Mouse (Mus musculus): ENCODE results near the gene Ifitm7.
"Not testable (repeated sequence)": the region's sequence is repeated elsewhere in the genome, so short reads cannot be mapped to it uniquely, and the experiment has no call there.

Gene Ifitm7

DNA sequence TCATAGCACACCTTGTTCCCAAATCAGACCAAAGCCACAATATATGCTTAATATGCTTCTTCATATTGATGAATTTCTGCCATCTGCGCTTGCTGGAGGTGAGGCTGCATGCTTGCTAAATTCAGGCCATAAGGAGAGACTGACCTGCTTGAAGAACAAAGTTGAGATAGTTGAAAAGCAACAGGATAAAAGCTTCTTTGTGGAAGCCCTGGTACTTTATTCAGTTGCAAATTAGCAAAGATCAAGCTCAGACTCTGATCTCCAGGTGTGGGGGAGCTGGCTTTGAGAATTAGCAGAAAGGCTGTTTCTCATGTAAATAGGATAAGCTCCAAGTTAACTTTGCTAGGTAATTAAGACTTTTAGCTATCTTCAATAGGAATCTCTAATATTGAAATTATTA, 9.7 kb downstream of the Ifitm7 start:
- in situ Hi-C loops (cut with MboI) = not testable (repeated sequence)

DNA sequence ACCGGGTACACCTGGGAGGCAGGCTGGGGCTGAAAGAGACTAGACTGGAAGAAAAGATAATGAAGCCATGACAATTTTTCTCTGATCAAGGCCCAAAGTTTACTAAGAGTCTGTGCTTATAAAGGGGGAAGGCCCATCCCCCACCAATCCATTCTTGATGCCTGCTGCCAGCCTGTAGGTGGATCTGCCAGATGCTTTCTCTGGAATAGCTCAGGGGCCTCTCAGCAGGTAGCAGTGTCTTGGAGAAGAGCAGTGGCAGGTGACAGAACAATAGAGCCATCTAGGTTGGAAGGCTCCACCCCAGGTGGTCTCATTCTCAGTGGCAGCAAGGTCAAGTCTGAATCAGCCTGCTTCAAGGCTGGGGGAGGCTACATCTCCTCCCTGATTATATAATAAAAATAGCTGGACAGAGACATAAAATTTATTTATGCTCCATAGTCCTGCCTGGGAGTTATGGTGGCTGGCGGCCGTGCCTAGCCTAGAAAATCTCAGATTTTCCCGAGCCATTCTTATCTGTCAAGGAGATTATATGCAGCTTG, 10.3 kb downstream of the Ifitm7 start:
- in situ Hi-C loops (cut with MboI) = not testable (repeated sequence)

DNA sequence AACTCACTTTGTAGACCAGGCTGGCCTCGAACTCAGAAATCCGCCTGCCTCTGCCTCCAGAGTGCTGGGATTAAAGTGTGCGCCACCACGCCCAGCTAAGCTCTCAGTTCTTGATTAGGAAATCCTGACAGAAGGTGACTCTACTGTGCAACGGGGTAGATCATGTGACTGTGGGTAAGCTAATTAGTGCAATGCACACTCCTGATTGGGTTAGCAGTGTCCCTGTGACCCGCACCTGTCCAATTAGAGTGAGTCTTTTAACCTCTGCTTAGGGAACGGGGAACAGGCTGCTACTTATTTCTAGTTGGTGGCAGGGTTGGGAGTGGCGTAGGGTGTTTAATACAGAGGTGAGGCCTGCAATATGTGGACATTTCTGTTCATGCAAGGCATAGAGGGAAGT, 14.6 kb downstream of the Ifitm7 start:
- in situ Hi-C loops (cut with MboI) = no loop called here

DNA sequence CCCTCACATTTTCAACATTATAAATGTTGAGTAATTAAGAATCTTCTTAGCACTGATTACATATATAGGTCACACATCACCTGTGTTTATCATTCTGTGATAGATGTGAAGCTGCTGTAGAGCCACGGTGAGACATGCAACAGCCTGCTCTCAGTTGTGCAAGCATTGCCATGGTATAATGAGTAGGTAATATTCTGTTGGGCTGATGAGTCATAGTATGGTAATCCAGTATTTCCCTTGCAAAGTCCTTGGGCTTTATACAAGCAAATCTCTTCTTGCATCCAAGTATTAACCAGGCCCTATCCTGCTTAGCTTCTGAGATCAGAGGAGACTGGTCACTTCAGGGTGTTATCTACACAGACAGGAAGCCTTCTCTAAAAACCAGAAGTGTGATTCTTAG, 17.6 kb downstream of the Ifitm7 start:
- in situ Hi-C loops (cut with MboI) = no loop called here

DNA sequence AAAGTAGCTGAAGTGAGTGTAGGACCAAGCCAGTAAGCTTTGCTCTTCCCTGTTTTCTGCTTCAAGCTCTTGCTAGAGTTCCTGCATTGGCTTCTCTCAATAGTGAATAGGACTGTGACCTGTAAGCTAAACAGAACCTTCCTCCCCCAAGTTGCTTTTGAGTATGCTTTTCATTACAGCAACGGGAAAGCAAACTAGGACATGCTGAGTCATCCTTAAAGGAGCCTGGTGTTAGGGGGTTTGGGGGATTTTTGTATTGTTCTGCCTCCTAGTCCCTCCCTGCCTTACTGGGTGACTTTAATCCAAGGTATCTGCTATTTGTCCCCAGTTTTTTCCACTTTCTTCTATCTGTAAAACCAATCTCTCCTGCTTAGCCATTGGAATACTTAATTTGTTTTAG, 24.6 kb downstream of the Ifitm7 start:
- in situ Hi-C loops (cut with MboI) = no loop called here

DNA sequence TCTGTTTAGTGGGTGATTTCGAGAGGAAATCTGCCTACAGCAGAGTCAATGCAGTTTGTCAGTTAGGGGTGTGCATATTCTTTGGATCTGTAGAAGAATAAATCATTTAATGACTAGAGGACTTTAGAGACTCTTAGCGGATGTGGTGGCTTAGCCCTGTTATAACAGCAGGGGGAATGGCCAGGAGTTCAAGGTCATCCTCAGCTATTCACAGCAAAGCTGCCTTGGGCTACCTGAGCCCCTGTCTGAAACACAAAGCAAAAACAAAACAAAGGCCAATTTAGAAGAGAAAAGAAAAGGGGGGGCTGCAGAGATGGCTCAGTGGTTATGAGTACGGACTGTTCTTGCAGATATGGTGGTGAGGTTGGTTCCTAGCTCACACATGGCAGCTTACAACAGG, 35.4 kb downstream of the Ifitm7 start:
- in situ Hi-C loops (cut with MboI) = no loop called here

DNA sequence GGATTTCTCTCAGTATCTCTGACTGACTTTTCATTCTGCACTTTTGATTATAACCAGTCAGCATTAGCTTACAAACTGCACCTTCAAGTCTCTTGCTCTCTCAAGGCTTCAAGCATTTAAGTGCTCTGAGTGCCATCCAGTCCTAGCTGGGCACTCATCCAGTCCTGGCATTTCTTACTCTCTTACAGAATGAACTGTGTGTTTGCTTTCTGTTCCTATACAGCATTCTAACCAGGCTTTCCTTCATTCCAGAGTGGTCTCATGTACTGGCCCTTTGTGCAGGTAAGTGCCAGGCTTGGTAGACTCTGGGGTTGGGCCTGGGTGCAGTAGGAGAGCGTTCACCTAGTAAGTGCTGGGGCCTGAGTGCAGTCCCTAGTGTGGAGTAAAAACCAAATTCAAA, 40.4 kb downstream of the Ifitm7 start:
- in situ Hi-C loops (cut with MboI) = no loop called here

DNA sequence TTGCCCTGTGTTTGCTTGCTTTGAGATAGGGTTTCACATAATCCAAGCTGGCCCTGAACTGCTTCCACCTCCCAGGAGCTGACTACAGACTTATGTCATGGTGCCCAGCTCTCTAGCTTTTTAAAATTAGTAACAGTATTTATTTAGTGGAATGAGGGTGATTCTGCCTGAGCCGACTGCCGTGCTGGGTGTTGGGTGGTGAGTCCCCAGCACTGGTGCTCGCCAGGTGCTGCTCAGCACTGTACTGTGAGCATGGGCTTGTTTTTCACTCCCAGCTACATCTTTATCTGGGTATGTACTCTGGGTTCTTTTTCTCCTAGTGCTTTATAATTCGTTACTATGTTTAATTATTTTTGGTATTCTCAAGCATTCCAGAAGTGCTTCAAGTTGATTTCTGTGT, 41.5 kb downstream of the Ifitm7 start:
- in situ Hi-C loops (cut with MboI) = no loop called here

DNA sequence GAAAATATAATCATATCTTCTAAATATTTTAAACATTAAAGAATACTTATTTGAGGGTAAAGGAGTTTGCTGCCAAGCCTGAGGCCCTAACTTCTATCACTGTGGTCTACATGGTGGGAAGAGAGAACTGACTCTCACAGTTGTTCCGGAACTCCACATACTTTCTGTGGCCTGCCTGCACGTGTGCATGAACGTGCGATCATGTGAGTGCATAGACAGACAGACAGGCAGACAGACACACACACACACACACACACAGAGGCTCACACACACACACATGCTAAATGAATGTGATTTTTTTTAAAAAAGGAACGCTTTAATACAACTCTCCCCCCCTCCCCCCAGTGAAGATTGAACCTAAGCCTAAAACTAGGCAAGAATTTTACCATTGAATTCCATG, 41.9 kb downstream of the Ifitm7 start:
- in situ Hi-C loops (cut with MboI) = no loop called here

DNA sequence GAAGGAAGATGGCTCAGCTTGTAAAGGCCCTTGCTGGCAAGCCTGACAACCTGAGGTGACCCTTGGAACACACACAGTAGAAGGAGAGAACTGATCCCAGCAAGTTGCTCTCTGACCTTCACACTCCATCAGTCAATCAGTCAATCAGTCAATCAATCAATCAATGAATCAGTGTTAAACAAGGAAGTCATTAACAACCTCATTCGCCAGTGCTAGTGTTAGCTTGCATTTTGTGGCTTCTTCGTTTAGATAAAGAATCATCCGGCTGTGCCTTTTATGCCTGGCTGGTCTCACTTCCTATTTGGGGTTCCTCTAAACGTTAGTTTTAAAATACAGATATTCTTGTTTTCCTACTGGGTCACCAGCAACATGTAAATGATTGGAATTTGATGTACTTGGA, 42.5 kb downstream of the Ifitm7 start:
- in situ Hi-C loops (cut with MboI) = no loop called here

DNA sequence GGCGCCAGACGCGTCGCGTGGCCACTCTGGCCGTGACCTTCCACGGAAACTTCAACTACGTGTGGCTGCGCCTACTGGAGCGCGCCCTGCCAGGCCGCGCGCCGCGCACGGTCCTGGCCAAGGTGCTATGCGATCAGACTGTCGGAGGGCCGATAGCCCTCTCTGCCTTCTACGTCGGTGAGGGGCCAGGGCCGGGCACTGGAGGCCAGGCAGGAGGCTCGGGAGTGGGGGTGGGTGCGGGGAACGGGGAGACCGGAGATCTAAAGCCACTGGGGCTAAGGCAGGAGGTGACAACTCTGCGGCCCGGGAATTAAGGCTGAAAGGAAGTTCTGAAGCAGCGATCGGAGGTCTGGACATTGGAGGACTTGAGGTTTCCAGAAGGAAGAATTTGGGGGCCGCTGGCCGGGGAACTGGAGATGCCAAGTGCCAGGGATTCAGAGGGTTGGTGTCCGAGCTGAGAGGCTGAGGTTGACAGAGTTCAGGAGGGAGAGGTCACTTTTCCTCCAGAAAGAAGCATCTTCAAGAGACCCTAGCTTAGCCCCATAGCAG, 45.8 kb downstream of the Ifitm7 start:
- in situ Hi-C loops (cut with MboI) = no loop called here

DNA sequence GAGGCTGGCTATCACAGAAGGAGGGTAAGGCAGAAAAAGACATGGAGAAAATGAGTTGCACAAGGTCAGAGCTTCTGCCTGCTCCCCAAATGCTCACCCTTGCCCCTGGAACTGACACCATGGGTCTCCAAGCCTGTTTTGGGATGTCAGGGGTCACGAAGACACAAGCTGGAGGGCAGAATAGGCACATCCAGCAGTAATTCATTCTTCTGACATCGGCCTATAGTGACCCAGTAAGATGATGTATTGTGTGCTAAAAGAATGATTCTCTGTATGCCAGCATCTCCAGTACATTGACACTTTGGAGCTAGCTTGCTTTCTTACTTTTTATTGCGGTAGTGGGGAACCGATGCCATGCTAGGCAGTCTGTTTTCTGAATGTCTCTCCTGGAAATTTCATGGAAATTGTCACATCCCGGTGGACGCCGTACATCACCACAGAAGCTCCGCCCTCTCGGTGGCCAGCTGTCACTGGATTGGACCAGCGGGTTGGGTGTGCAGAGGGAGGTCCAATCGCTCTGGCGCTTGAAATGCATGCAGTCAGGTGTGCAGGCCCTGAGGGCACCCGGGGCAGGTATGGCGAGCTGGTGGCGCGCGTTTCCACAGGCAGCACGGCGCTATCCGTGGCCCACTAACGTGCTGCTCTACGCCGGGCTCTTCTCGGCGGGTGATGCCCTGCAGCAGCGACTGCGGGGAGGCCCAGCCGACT, 46.4 kb downstream of the Ifitm7 start:
- in situ Hi-C loops (cut with MboI) = no loop called here
